Mouse (Mus musculus) splenic B cell, adult 2 months (primary cell): ENCODE results near the gene Oosp1.

Source experiments
- DNase-seq: peaks from one replicate; pipeline ENCODE4 v3.0.0-alpha.2; 2011; ENCODE audit warnings: low read depth, low spot score
- H3K27me3 ChIP-seq: 2 replicates; pipeline ENCODE4 v1.6.1; 2012; ENCODE audit warnings: mild to moderate bottlenecking, low read length, moderate library complexity, mixed read lengths; ENCODE audit not compliant: control insufficient read depth, poor library complexity, insufficient read depth, severe bottlenecking
- H3K36me3 ChIP-seq: 2 replicates; pipeline ENCODE4 v1.6.1; 2012; ENCODE audit warnings: mild to moderate bottlenecking, low read length, moderate library complexity, mixed read lengths; ENCODE audit not compliant: control insufficient read depth, poor library complexity, insufficient read depth, severe bottlenecking

The Oosp1 gene

DNA sequence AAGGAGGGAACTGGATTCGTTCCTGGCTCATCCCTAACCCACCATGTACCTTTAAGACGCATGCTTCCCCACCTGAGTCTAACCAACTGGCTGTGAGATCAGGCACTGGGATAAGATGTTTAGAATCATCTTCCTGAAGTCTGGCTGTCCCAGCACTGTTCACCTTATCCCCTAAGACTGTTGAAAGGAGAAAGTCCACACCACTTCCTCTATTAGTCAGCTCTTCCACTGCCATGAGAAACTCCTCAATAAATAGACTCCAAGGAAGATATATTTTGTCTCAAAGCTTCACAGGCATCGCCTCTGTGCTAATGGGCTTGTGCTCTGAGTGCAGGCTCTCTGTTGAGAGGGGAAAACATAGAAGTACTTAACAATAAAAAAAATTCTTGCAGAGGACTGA lies 44.8 kb downstream of the Oosp1 start:
- no peaks in the 10 kb centered on the region for H3K27me3 ChIP-seq
- H3K36me3 ChIP-seq, result no peaks in the 10 kb centered on the region
- no peak for DNase-seq

DNA sequence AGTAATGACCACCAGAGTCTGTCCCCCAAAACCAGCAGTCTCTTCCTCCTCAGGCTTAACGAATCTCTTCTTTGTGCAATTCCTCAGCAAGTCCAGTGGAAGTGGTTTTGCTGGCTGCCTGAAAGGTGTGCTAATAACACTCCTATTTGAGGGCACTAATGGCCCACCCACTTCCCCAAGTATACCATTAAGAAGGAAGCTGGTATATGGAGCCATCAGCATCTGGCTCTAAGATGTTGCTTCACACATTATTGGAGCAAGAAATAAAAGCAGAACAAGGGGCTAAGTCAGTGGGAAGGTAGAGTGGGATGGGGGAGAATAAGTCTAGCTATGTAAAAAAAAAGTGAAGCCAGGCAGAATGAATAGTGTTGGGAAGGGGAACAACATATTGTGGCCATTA lies 50.2 kb downstream of the Oosp1 start, which contains the start of gene Ms4a3:
Gene Ms4a3, minus strand, starts transcription at position 120 of the 400 bp plus-strand sequence.
- Histone ChIP-seq H3K27me3 (no peaks in the 10 kb centered on the region), H3K36me3 (no peaks in the 10 kb centered on the region)
- no peak for DNase-seq

DNA sequence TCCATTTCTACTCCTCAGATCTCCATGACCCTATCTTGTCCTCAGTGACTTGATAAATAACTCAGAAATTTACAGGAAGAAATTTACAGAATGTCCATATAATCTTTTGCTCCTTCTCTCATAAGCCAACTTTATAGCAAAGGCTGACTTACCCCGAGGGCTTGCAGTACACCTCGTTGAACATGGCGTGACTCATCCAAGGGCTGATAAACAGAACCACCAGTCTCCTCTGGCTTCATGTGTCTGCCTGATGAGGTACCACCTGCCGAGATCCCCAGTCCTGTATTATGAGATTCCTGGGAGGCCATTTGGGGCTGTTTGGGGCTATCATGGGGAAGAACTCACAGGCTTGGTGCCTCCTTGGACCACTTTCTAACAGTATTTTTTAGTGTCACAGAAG lies 51.9 kb downstream of the Oosp1 start:
- Histone ChIP-seq H3K36me3 (no peaks in the 10 kb centered on the region), H3K27me3 (no peaks in the 10 kb centered on the region)
- no peak for DNase-seq

DNA sequence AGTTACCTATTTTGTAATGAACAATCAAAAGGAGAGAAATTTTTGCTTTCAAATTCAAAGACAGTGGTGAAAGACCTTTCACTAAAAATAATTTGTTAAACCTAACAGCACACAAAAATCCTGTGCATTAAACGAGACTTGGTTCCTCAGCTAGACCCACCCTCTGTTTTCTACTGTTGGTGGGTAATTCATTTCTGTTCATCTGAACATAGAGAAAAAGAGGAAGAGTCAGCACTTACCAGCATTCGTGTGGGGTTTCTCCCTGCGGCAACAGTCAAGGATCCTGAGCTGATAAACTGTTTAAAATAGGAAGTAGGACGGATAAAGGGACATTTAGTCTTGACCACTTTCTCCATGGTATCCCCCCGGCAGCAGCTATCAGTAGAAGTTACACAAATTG lies 55.4 kb downstream of the Oosp1 start:
- no peaks in the 10 kb centered on the region for H3K27me3 ChIP-seq
- H3K36me3 ChIP-seq, result no peaks in the 10 kb centered on the region
- DNase-seq, result no peak

- Histone ChIP-seq H3K27me3 (no peaks in the 10 kb centered on the region), H3K36me3 (no peaks in the 10 kb centered on the region)
- DNase-seq, result no peak
Measured at GRCm38 (mm10) chr19:11634330-11634729, 56.6 kb downstream of the Oosp1 start.

- DNase-seq, result no peak
- Histone ChIP-seq H3K36me3 (no peaks in the 10 kb centered on the region), H3K27me3 (no peaks in the 10 kb centered on the region)
Measured at GRCm38 (mm10) chr19:11633732-11634131, 57.2 kb downstream of the Oosp1 start.

- Histone ChIP-seq H3K27me3 (no peaks in the 10 kb centered on the region; the same call in 1 of the 2 replicates), H3K36me3 (no peaks in the 10 kb centered on the region)
- DNase-seq, result no peak
Measured at GRCm38 (mm10) chr19:11625231-11625630, 65.7 kb downstream of the Oosp1 start.

DNA sequence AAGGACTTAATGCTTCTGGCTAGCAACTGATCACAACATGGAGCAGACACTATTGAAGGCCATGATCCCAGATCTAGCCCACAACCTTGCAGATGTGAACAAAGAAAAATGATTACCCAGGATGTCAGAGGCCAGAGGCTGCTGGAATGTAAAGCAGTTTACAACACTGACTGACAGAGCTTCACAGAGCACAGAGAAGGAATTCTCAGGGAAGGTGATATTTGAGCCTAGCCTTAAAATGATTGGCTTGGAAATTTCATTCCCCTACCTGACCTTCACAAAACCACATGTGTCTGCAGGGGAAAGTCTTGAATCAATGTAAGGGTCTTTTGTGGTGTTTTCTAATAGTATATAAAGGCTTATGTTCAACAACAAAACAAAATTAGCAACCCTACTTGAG lies 66.2 kb downstream of the Oosp1 start:
- Histone ChIP-seq H3K27me3 (no peaks in the 10 kb centered on the region; the same call in 1 of the 2 replicates), H3K36me3 (no peaks in the 10 kb centered on the region)
- no peak for DNase-seq

GRCm38 (mm10) chr19:11623551-11623950 lies 67.4 kb downstream of the Oosp1 start, which contains the start of gene Ms4a2:
Ms4a2 (minus strand) TSS chr19:11623719.
- DNase-seq, result no peak
- H3K36me3 ChIP-seq, result no peaks in the 10 kb centered on the region
- H3K27me3 ChIP-seq, result no peaks in the 10 kb centered on the region; the same call in 1 of the 2 replicates

DNA sequence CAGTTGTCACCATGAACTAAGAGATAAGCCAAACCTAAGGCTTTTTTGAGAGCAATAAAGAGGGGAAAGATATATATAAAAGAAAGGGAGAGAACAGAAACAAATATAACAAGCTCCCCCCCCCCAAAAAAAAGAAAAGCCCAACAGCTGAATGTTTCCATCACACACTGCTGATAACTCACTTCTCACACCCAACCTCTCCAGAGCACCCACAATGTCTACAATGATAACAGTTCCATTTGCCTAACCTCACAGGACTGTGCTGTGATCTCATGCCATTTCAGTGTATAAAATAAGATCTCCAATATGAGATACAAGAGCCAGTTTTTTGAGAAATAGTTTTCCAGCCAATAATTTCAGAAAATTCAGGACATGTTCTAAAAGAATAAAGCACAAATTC lies 73.0 kb downstream of the Oosp1 start:
- no peak for DNase-seq
- no peaks in the 10 kb centered on the region for H3K36me3 ChIP-seq
- H3K27me3 ChIP-seq, result no peaks in the 10 kb centered on the region
